Mouse (Mus musculus) G1E (cell line): ENCODE measurements at regions not wholly inside any gene's neighbourhood (a gene's known extent, or its start where the extent isn't known, plus 50 kb on each side); places are given as distances from the start of the nearest gene placed in this dataset.

Experiments used
- ATAC-seq: 2 replicates; pipeline ENCODE4 v1.8.0; 2016; ENCODE audit warnings: mild to moderate bottlenecking; ENCODE audit not compliant: insufficient number of reproducible peaks, poor library complexity, low FRiP score, severe bottlenecking; ENCODE audit errors: extremely low read depth
- DNase-seq: peaks from one replicate; pipeline ENCODE4 v3.0.0; 2012; ENCODE audit warnings: low spot score
- H3K27me3 ChIP-seq: 2 replicates; pipeline ENCODE4 v1.6.1; 2012; ENCODE audit warnings: mild to moderate bottlenecking, low read length, inconsistent platforms; ENCODE audit not compliant: insufficient read depth
- H3K36me3 ChIP-seq: replicated peaks from 2 replicates; pipeline ENCODE3; 2012; ENCODE audit warnings: mild to moderate bottlenecking, inconsistent platforms
- H3K4me1 ChIP-seq: 2 replicates; pipeline ENCODE4 v1.6.1; 2012; ENCODE audit warnings: low read depth, low read length, inconsistent platforms, mixed read lengths; ENCODE audit not compliant: insufficient read depth
- H3K4me3 ChIP-seq: 2 replicates; pipeline ENCODE4 v1.5.1; 2012; ENCODE audit warnings: low read depth, mild to moderate bottlenecking, inconsistent platforms, low read length, moderate library complexity, mixed read lengths
- H3K9me3 ChIP-seq: replicated peaks from 2 replicates; pipeline ENCODE4 v1.6.1; 2012; ENCODE audit warnings: inconsistent platforms
- CTCF ChIP-seq: IDR thresholded peaks from 2 replicates; pipeline ENCODE4 v1.5.1; 2012; ENCODE audit warnings: low read depth, low read length, inconsistent platforms, mixed read lengths
- GATA1 ChIP-seq: IDR thresholded peaks from 2 replicates; pipeline ENCODE4 v1.6.1; 2012; ENCODE audit warnings: borderline replicate concordance, low read length, inconsistent platforms, mixed read lengths
- GATA2 ChIP-seq: IDR thresholded peaks from 2 replicates; pipeline ENCODE4 v1.6.1; 2012; ENCODE audit warnings: low read depth, low read length, inconsistent platforms, borderline replicate concordance
- POLR2AphosphoS5 ChIP-seq: IDR thresholded peaks from 2 replicates; pipeline ENCODE4 v1.6.1; 2012; ENCODE audit warnings: low read depth, low read length, inconsistent platforms; ENCODE audit not compliant: insufficient replicate concordance
- TAL1 ChIP-seq: conservative IDR thresholded peaks from 2 replicates; pipeline ENCODE4 v1.6.1; 2012; ENCODE audit warnings: low read depth, low read length, inconsistent platforms, mixed read lengths

DNA sequence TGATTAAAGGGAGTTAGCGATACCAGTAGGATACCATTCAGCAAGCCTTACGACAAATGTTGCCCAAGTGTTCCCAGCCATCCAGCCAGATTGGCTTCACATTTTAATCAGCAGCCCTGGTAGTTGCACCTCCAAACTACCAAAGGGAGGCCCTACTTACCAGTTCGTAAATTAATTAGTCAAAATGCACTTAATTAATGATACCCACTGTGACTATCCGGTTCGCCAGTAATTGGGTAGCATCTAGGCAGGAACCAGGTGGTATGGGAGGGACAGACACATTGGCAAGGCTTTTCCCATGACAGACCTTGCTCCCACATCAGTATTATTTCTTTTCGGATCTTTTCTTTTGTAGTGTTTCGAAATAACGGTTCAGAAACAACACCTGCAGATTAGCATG lies 262.0 kb upstream of the Kazn start:
- Histone ChIP-seq H3K9me3 (peaks cover 88% of the 10 kb centered on the region), H3K4me3 (no peak overlapping the region), H3K36me3 (no peaks in the 10 kb centered on the region), H3K4me1 (no peaks in the 10 kb centered on the region), H3K27me3 (no peaks in the 10 kb centered on the region)
- DNase-seq, result no peak
- no peak for ATAC-seq
- TF ChIP-seq GATA1 (no peak), CTCF (no peak), TAL1 (no peak), POLR2AphosphoS5 (no peak), GATA2 (no peak)

DNA sequence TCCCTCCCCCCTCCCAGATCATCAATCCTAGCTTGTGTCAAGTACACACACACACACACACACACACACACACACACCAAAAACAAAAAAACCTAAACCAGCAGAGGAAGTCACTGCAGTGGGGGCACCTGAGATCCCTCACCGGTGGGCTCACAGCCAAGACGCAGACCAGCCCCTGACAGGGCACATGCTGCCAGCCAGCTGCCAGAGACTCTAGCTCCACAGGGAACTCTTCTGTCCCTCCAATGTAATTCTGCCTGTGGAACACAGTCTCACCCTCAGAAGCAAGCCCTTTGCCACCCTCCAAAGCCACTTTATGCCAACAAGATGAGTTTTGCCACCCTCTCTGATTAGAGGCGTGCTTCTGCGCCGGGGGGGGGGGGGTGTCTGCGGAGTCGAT lies 261.3 kb upstream of the Kazn start:
- peaks cover 85% of the 10 kb centered on the region for H3K9me3 ChIP-seq
- ATAC-seq, result no peak
- no peaks in the 10 kb centered on the region for H3K27me3 ChIP-seq
- TF ChIP-seq POLR2AphosphoS5 (no peak), TAL1 (no peak), GATA2 (no peak)
- H3K36me3 ChIP-seq, result no peaks in the 10 kb centered on the region
- no peaks in the 10 kb centered on the region for H3K4me1 ChIP-seq
- DNase-seq, result no peak
- H3K4me3 ChIP-seq, result no peak overlapping the region

DNA sequence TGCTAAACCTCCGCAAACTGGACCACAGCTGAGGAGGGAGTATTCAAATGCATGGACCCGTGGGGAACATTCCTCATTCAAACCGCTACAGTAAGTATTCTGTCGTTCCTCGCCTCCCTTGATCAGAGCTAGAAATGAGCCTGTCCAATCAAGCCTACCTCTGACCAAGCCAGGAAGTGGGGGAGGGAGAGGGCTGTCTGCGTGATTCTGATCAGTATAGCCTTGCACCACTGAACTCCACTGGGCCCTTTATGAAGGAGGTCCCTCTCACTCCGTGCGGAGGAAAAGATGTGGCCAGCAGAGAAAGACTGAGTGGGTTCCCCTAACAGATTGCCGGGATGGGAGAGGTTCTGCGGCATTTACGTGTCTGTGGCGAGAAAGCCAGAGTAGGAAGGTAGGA lies 257.4 kb upstream of the Kazn start:
- Histone ChIP-seq H3K27me3 (no peaks in the 10 kb centered on the region), H3K36me3 (no peaks in the 10 kb centered on the region), H3K4me3 (no peak overlapping the region), H3K4me1 (no peaks in the 10 kb centered on the region), H3K9me3 (peaks cover 84% of the 10 kb centered on the region)
- ATAC-seq (no peak), DNase-seq (no peak)
- TF ChIP-seq CTCF, result no peak
- TF ChIP-seq POLR2AphosphoS5, result no peak
- no peak for TF ChIP-seq GATA2
- TF ChIP-seq GATA1, result no peak
- TF ChIP-seq TAL1, result no peak

DNA sequence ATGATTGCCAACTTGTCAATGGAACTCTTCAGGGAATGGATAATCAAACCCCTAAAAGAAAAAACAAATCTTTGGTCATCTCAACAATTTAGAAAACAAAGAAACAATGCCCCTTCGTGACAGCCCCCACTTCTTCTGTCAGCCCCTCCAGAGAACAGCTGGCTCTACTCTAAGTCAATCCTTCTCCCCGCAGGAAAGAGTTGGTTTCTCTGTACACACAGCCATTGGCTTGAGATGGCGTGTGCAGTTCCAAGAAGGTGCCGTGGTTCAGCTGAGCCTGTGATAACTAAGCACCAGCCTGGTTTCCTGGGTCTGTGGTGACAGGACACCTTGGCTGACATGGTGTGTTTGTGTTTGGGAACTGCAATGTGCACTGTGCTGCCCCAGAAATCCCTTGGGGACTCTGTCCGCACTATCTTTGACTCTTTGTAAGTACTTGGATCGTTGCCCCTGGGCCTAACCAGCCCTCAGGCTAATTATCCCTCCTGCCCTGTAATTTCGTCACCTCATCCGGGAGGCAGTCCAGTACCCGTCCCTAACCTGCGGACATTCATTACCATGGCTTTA lies 253.8 kb upstream of the Kazn start:
- H3K36me3 ChIP-seq, result no peaks in the 10 kb centered on the region
- no peak for ATAC-seq
- no peak for DNase-seq
- H3K9me3 ChIP-seq, result peaks cover 79% of the 10 kb centered on the region
- H3K4me1 ChIP-seq, result no peaks in the 10 kb centered on the region
- H3K4me3 ChIP-seq, result no peak overlapping the region
- H3K27me3 ChIP-seq, result no peaks in the 10 kb centered on the region
- TF ChIP-seq GATA1 (no peak), CTCF (no peak), TAL1 (no peak), GATA2 (no peak), POLR2AphosphoS5 (no peak)

DNA sequence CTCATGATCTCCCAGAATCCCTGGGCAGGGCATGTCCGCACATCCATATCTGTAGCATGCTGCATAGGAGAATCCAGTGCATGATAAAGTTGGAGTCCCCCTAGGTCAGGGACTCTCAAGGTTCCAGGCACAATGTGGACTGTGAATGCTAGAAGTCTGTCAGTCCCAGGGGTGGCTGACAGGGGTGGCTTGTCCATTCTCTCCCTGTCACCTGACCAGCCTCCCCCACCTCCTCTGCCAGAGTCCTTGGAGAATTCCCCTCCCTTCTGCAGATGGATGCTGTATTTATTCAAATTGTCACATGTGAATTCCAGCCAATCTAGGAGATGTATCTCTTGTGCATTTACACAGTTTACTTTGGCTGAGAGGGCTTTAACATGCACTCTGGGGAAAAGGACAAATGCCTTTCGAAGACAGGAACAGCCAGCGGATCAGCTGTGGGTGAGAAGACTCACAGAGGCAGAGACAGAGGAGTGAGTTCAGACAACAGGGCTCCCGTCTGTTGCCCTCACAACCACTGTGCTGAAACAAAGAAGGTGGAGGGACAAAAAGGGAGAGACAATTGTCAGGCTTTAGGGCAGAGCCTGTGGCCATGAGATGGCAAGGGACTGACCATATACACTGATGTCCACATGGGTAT lies 246.7 kb upstream of the Kazn start:
- Histone ChIP-seq H3K27me3 (no peaks in the 10 kb centered on the region), H3K36me3 (no peaks in the 10 kb centered on the region), H3K9me3 (peaks cover 41% of the 10 kb centered on the region)

DNA sequence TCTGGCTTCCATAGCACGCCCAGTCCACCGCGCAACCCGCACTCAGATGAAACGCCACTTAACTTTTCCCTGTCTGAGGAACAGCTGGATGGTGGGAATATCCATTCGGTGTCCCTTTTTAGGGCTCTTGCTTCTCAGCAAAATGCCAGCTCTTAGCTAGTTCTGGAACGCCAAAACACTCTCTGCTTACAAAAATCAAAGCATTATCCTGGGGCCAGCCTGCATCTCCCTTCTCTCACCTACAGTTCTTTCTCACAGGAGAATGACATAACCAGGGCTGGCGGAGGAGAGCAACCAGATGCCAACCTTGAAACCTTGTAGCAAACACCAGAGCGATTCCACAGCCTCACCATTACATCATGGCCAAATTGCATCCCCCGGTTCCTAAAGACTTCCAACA lies 236.4 kb upstream of the Kazn start:
- H3K9me3 ChIP-seq, result peaks cover 43% of the 10 kb centered on the region
- H3K4me3 ChIP-seq, result no peak overlapping the region
- no peaks in the 10 kb centered on the region for H3K4me1 ChIP-seq
- no peaks in the 10 kb centered on the region for H3K27me3 ChIP-seq
- H3K36me3 ChIP-seq, result no peaks in the 10 kb centered on the region
- no peak for DNase-seq
- TF ChIP-seq GATA1 (no peak), GATA2 (no peak), CTCF (no peak), POLR2AphosphoS5 (no peak), TAL1 (no peak)
- no peak for ATAC-seq

More for the DNA sequence above, 246.7 kb upstream of the Kazn start:
- no peak for TF ChIP-seq CTCF
- no peak for TF ChIP-seq POLR2AphosphoS5
- no peak for TF ChIP-seq GATA1
- TF ChIP-seq GATA2, result no peak
- no peak for TF ChIP-seq TAL1
- Histone ChIP-seq H3K4me3 (no peak overlapping the region), H3K4me1 (no peaks in the 10 kb centered on the region)
- ATAC-seq (no peak), DNase-seq (no peak)
